Mouse (Mus musculus): ENCODE measurements around the gene Tas2r110. TPM values are rescaled to one million over a fixed set of nuclear protein-coding genes. Genes with fewer than 3 reads are reported as not detected.

Gene Tas2r110
- not detected for total RNA-seq (2021)

- DNase-seq (ENCODE audit: low spot score in 2 of 2): no peak
- intact Hi-C loops (cut with DNase I): no loop called here
Measured at GRCm38 (mm10) chr6:132867708-132868107, at the start of gene Tas2r110. Gene Tas2r110 (plus strand): TSS chr6:132868008.

GRCm38 (mm10) chr6:132846842-132847241 is 21.0 kb upstream of the Tas2r110 start, which contains the start of gene Tas2r123:
Gene Tas2r123 (plus strand): TSS chr6:132847142.
- no peak for DNase-seq (ENCODE audit: low spot score in 2 of 2)
- intact Hi-C loops (cut with DNase I): no loop called here

GRCm38 (mm10) chr6:132855138-132855537 is 12.7 kb upstream of the Tas2r110 start, which contains the start of gene Tas2r116:
Gene Tas2r116 (plus strand): TSS chr6:132855438.
- intact Hi-C loops (cut with DNase I): no loop called here
- no peak for DNase-seq (ENCODE audit: low spot score in 2 of 2)

GRCm38 (mm10) chr6:132892711-132893110 is 24.9 kb downstream of the Tas2r110 start, which contains the start of gene Tas2r113:
Gene Tas2r113 (plus strand): TSS chr6:132893011.
- no peak for DNase-seq (ENCODE audit: low spot score in 2 of 2)
- intact Hi-C loops (cut with DNase I): no loop called here

- no peak for DNase-seq (ENCODE audit: low spot score in 2 of 2)
- intact Hi-C loops (cut with DNase I): no loop called here
Measured at GRCm38 (mm10) chr6:132909351-132909750, 41.5 kb downstream of the Tas2r110 start, which contains the start of gene Tas2r125. Gene Tas2r125 (plus strand): TSS chr6:132909651.

Other genes with a start within 250 kb of the Tas2r110 start
- not detected for gene A630073D07Rik, start 216.5 kb upstream of the Tas2r110 start, total RNA-seq (2021)
- gene Tas2r120, start 211.1 kb upstream of the Tas2r110 start, total RNA-seq (2021): not detected
- gene Tas2r121, start 167.0 kb upstream of the Tas2r110 start, total RNA-seq (2021): not detected
- not detected for gene Tas2r122, start 156.1 kb upstream of the Tas2r110 start, total RNA-seq (2021)
- not detected for gene Tas2r115, start 130.0 kb upstream of the Tas2r110 start, total RNA-seq (2021)
- not detected for gene Tas2r124, start 113.3 kb upstream of the Tas2r110 start, total RNA-seq (2021)
- not detected for gene Tas2r102, start 105.9 kb upstream of the Tas2r110 start, total RNA-seq (2021)
- gene Tas2r136, start 89.8 kb upstream of the Tas2r110 start, total RNA-seq (2021): not detected
- not detected for gene Tas2r117, start 65.2 kb upstream of the Tas2r110 start, total RNA-seq (2021)
- not detected for gene Tas2r123, start 20.9 kb upstream of the Tas2r110 start, total RNA-seq (2021)
- not detected for gene Tas2r116, start 12.6 kb upstream of the Tas2r110 start, total RNA-seq (2021)
- gene Tas2r113, start 25.0 kb downstream of the Tas2r110 start, total RNA-seq (2021): not detected
- not detected for gene Tas2r125, start 41.6 kb downstream of the Tas2r110 start, total RNA-seq (2021)
- not detected for gene Tas2r129, start 83.1 kb downstream of the Tas2r110 start, total RNA-seq (2021)
- not detected for gene Tas2r131, start 89.9 kb downstream of the Tas2r110 start, total RNA-seq (2021)
- not detected for gene Tas2r109, start 113.0 kb downstream of the Tas2r110 start, total RNA-seq (2021)
- gene Tas2r103, start 169.1 kb downstream of the Tas2r110 start, total RNA-seq (2021): not detected
- not detected for gene Tas2r140, start 187.8 kb downstream of the Tas2r110 start, total RNA-seq (2021)
- gene Smim10l1, start 236.9 kb downstream of the Tas2r110 start, total RNA-seq (2021): 10 to 100 TPM; 93.6 to 97.5 TPM